Mouse (Mus musculus) heart, postnatal 4 days (tissue): ENCODE measurements around the gene Ndufa13. TPM values are rescaled to one million over a fixed set of nuclear protein-coding genes. Genes with fewer than 3 reads are reported as not detected.
A peak's percentile ranks its signal among the peaks of the same experiment; 100 is the strongest.

Experiments used
- DNase-seq: peaks from one replicate; pipeline ENCODE4 v3.0.0; 2021
- total RNA-seq, 2 experiments: library from RNA; stranded (reverse); gene quantifications; 2 replicates each; pipeline ENCODE4 v1.2.3; 2021

Gene Ndufa13
- total RNA-seq, 2 experiments from 2014 or later: 286 to 326 TPM

DNA sequence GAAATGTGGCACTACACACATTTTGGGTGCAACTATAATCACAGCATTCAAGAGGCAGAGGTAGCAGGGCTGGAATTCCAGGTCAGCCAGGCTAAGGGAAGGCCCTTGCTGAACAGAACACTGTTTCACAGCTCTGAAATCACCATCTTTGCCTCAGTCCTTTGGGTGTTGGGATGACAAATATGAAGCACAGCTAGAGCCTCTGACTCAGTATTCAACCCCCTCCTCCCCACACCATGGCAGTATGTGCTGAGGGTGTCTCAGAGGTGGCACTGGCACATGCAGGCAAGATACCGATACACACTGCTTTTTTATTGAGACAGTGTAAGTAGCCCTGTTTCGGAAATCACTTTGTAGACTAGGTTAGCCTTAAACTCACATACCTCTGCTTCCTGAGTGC, 3.9 kb upstream of the Ndufa13 start:
- no peak for DNase-seq

DNA sequence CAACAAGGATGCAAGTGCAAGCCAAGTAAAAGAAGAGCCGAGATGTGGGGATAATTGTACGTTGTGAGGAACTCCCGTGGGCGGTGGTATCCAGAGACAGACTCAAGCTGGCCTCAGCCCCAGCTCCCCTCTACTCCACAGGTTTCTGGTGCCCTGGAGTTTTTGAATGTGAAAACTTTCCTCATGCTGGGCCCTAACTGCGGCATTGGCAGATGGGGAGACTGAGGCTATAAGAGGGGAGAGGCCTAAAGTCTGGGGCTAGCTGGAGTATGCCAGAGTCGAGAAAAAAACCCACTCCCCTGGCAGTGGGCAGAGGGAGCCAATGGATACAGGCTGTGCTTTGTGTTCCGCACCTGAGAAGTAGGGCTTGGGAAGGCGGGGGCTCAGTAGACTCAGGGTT, 1.7 kb upstream of the Ndufa13 start:
- DNase-seq: no peak

DNA sequence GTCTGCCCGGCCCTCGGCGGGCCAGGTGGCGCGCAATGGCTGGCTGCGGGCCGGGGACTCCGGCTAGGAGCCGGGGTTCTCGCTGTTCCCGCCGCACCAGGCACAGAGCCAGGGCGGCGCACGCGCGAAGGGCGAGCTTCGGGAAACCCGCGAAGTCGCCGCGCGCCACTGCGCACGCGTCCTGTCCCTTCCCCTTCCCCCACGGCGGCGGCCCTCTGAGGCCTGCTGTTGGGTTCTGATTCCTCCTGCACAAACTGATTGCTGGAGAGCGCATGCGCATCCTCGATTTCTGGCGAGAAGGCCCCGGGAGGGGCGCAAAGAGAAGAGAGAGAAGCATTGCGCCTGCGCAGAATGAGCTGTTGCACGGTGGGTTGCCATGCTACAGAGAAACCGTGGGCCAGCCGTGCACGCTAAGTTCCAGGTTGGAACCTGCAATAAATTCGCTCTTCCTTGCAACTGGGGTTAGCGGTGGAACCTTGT, 745 bp upstream of the Ndufa13 start:
- DNase-seq: peak; percentile 99

DNA sequence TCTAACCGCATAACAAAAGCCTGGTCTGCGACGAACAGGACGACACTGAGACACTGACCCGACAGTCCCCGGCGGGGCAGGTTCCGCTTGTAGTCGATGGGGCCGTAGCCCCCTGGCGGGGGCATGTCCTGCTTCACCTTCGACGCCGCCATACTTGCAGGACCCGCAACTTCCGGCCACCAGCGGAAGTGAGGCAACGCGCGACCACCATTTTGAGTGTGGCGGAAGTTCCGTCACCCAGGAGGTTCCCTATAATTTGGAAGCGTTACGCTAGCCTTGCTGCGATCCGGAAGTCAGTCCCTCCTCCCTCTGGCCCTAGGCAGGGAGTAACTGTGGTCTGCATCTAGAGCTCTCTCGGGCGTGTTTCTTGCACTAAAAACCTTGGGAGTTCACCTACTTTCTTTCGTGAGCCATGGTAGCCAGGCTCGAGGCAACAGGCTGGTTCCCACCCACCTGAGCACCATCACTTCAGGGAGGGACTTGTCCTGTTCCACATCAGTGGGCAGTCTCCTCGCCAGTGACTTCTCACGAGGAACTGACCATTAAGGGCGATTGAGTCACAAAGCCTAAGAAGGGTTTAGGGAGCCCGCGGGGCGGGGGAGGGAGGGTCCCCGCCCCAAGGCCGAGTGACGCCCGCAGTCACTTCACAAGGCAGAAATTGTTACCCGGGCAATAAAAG, 735 bp downstream of the Ndufa13 start:
- peak; percentile 99 for DNase-seq

DNA sequence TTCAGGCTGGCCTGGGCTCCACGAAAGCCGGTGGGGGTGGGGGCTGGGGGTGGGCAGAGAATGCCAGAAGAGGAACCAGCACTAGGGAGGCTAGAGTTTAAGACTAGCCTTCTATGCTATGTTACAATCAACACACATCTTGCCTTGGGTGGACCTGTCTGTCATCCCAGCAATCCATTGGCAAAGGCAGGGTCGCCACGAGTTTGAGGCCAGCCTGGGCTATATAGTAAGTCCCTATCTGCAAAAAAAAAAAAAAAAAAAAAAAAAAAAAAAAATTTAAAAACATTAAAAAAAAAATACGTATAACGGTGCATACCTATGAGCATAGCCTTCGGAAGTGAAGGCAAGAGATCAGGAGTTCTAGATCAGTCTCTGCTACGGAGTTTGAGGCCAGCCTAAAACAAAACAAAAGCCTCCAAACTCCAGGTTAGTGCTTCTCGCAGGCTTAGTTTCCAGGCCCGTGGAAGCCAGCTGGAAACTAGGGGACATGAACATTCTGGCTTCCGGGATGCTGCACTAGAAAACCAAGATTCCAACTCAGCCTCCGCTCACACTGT, 1.4 kb downstream of the Ndufa13 start:
- DNase-seq: no peak

DNA sequence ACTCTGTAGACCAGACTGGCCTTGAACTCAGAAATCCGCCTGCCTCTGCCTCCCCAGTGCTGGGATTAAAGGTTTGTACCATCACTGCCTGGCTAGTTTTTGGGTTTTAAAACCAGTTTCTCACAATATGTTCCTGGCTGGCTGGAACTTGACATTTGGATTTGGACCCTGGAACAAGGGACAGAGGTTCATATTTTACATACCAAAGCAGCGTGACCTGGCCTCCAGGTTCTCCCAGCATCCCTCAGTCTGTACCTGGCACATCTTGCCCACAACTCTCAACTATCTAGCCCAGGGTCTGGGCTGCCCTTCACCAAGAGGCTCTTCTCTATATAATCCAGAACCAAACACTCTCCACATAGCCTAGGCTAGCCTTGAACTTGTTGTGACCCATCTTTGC, 2.5 kb downstream of the Ndufa13 start:
- no peak for DNase-seq

DNA sequence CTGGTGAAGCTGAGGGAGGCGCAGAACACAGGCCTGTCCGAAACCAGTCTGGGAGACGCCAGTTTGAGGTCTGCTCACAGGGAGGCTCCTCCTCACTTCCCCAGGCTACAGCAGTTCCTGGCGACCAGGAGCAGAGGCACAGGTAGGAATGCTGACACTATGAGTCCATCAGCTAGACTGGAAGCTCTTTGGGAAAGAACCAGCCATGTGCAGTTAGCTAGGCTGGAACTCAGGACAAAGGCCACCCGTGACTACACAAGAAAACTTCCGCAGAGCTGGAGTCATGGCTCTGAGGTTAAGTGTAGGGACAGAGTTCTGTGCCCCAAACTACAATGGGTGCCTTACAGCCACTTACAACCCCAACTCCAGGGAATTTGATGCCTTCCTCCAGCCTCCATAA, 4.5 kb downstream of the Ndufa13 start:
- DNase-seq: no peak

DNA sequence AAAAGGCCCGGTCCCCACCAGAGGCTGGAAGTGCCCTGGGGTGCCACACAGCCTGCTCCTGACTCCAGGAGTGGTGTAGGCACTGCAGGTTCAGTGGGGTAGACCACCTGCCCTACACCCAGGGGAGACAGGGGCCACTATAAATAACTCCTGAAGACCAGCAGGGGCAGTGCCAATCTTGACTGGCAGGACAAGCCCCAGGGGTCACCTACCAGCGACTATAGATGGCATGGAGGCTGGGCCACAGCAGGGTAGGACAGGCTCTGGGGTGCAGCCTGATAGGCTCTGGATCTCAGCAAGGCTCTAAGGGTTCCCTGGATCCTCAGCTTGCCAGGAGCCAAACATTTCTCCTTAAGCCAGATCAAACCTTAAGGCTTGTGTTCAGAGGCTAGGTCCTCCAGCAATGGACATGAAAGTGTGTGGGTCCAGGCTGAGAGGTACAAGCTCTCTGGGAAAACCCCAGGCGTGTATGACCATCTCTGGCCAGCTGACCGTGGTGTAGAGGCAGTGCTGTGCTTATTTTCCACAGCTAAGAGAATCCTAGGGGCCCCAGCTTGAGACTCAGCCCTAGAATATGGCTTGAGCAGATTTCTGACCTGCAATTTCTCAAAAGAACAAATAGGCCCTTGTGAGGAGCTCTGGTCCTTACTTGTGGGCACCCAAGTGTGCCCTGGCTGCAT, 6.4 kb downstream of the Ndufa13 start:
- no peak for DNase-seq

DNA sequence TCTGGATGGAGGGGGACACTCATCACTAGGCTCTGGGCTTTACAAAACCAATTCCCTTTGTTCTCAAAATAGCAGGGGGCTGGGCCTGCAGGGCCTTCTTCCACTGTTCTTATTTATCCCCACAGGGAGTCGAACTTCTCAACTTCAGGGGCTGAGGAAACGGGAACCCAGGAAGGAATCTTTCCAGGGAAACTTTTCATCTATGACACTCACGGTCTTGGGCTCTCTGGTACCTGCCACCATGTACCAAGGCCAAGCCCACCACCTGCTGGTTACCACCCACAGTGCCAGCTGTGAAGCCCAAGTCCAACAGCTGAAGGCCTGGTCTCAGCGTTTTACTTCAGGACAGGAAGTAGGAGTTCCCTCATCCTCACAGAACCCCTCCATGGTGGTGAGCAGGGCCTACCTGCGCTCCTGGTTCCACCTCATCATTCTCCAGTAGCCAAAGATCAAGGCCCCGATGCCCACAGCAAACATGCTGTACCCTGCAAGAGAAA, 7.5 kb downstream of the Ndufa13 start:
- no peak for DNase-seq

DNA sequence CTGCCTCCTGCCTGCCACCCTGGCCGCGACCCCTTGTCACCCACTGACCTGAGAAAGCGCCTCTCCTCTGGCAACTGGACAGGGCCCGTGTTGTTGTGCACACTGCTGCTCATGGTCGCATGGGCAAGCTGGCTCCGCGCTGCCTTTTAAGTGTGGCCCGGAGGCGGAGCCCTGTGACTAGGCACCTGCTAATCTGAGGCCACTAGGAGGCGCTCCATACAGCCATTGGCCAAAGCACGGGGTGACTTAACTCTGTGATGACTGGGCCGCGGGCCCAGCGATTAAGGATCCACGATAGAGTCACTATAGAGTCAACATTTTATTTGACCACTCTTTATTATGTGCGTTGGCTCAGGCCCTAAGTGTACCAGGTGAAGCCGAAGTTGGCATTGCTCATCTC, 8.5 kb downstream of the Ndufa13 start:
- peak; percentile 81 for DNase-seq

DNA sequence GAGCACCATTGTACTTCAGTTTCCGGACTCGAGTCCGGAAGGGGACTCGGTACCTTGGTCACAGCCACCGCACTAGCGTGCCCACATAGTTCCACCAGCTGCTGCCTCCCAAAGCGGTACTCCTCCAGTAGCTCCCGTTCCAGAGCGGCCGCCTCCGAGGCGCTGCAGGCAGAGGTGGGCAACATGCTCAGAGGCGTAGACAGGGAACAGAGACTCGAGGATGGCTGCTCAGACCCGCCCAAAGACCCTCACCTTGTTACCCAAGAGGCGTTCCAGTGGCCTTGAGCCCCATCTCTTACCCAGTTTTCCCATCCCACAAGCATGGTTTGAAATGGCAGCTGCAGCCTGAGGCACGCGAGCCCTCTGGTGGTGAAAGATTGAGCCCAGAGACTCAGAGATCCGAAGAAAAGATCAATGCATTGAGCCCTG, 11.5 kb downstream of the Ndufa13 start:
- DNase-seq: peak; percentile 63

DNA sequence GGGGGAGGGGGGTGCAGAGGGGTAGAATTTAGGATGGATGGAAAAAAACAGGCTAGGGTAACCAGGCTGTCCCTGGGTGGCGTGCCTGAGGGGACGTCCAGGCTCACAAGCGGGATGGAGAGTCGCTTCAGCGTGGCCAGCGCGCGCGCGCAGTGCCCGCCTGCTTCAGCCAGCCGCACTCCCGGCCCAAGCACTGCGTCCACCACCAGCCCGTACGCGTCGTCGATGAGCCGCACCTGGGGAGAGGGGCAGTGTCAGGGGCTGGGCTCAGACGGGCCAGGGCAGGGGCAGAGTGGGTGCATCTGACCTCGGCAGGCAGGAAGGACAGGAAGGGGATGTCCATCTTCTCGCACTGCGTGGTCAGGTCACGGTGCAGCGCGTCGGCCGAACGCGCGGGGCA, 13.5 kb downstream of the Ndufa13 start:
- peak; percentile 30 for DNase-seq

DNA sequence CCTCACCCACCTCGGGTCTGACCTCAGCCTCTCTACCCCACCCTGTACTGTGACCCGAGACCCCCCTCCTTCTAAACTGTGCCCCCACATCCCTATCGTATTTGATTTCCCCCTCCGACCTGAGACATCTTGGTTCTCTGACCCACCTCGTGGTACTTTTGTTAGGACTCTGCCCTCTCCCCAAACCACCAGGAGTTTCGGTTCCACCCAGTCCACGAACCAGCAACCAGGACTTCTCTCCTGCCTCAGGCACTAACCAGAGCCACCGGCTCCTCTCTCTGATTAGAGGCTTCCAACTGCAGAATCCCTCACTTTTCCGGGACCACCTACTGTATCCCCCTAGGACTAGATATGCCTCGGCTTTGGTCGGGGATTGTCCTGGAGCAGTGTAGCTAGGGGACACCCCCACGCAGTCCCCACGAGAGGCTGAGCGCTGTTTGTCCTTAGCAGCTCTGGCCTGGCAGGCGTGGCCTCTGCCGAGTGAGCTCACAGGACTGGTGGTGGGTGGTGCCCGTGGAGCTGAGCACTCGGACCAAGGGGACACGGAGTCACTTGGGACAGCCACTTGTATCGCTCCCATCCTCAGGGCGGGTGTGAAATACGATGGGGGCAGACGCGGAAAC, 14.0 kb downstream of the Ndufa13 start:
- DNase-seq: peak; percentile 35

DNA sequence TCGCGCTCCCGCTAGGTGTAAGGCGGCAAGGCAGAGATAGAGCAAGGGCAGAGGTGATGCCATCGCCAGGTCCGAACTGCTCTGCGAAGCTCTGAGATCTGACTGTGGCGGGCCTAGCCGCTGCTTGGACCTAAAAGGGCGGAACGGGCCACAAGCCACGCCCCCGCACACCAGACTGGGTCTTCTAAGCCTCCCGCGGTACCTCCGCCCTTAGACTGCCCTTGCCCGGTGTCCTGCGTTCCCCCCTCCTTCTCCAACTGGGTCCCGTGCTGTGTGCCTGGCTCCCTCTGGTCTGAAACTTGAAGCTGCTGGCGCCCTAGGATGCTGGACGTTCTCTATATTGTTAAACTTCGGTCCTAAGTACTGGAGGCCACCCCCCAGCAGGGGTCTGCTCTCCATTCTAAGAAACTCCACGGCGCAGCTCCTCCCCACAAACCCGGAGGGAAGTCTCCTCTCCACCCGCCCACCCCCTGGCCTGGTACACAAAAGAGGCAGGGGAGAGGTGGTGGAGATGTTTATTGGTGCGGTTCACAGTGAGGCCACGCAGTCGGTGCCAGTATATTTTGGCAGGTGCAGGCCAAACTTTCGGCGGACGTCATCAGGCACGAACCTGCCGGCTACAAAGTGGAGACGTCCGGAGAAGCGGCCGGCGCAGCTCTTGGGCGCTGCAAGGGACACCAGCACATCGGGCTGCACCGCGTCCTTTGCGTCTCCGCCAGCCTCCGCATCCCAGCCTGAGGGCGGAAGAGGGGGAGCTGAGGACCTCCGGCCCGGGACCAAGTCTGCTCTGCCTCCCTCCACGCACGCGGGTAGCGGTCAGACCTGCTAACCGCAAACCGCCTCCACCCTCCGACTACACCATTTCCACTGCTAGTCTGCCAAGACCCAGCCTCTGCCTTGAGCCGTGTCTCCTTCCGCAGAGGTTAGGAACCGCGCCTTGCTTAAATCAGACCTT, 14.8 kb downstream of the Ndufa13 start, which contains the start of gene Cilp2:
TSS of gene Cilp2 (minus strand) at position 399 of the 955 bp plus-strand sequence.
- DNase-seq: peak; percentile 52

DNA sequence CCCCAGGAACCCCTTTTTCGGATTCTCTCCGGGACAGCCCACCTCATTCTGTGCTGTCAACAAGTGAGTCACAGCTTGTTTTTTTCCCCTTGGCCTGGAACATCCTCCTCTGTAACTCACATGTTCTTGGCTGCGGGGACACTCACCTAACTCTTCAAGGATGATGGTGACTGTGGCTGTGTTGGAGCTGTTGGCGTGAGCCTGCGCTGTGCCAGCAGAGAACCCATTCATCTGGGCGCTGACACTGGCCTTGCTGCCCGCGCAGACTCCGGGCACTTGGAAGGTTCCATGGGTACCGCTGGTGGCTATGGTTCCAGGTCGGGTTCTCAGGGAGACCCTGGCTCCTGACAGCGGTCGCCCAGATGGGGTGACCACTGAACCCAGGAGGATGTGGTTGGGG, 18.2 kb downstream of the Ndufa13 start:
- no peak for DNase-seq

DNA sequence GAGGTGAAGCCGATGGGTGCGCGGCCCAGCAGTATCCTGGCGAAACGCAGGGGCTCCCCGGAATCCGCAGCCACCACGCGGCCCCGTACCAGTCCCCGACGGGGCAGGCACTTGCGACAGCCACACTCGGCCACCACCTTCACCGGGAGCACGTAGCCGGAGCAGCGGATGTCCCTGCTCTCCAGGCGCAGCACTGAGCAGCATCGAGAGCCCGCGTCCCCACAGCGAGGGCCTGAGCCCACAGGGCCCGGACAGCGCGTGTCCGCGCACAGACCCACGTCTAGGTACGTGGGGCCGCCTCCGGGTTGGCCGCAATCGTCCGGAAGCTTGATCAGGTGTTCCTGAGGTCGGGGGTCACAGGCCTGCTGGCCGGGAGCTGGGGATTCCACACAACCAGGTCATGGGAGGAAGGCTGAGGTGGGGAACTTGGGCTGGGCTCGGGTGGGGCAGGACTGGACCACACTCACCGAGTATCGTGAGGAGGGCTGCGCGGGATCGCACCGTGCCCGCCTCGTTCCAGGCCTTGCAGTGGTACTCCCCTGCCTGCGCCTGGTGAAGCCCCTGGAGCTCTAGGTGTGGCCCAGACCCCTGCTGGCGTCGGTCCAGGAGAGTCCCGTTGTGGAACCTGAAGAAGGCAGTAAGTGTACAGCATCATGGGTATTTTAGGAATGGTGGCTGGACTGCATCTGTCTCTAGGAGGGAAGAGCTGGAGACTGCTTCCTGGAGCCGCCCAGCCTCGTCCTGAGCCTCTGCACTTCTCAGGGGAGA, 19.3 kb downstream of the Ndufa13 start:
- DNase-seq: no peak

DNA sequence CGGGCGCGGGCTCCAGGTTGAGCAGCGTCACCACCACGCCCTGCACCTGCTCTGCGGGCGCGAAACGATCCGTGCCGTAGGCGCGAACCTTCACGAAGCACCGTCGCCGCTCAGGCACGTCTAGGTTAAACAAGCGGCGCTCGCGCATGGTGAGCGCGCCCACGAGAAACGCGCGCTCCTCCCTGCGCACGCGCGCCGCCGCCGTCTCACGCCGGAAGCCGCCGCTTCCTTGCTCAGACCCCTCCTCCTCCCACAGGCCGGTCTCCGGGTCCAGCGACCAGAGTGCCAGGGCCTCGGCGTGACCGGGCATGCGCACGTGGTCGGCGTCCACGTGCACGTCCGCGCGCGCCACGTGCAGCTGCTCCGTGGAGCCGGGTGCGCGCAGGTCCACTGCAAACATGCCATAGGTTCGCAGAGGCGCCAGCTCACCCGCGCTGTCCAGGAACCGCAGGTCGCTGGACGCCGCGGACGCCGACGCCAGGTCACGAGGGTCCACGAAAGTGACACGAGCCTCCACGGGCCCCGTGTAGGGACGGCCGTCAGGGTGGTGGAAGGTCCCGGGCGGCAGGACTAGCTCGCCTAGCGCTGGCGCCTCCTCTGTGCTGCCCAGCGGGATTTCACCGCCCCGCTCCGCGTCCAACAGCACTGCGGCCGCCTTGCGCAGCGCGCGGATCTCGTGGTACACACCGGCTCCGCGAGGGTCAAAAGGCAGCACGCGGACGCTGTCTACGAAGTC, 20.2 kb downstream of the Ndufa13 start:
- peak; percentile 72 for DNase-seq

DNA sequence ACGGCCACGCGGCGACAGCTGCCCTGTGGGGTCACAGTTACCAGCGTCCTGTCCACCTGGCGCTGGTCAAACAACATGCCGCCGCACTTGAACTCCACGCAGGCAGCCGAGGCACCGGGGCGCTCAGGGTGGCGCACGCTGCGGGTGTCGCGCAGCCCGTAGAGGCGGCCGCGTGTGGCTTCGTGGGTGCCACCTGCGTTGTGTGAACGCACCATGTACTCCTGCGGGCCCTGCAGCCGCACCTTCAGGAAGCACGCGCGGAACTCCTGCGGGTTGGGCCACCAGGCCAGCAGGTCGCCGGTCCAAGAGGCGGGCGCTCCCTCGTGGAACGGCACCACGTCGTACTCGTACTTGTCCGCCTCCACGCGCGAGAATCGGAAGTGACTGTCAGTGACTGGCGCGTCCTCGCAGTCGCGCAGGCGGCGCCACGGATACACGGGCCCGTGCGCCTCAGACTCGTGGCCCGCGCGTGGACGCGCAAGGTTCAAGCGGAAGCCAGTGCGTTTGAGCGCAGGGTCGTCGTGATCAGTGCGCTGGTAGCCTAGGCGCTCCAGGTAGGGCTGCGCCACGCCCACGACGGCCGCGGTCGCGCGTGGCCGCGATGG, 21.0 kb downstream of the Ndufa13 start:
- no peak for DNase-seq

DNA sequence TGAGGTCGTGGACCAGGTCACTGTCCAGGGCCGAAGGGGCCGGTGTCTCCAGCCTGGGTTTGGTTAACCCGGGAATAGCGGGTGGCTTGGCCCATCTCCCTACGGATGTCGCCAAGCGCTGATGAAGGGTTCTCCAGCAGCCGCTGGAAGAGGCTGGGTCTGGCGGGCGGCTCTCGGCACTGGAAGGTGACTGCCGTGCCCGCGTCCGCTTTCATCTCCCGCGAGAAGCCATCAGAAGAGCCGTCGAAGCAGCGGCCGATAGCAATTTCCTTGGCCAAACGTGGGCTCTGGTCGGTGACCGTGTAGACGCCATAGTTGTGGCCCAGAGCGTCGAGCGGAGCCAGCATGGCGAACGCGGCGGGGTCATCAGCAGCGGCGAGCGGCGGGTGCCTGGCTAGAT, 21.5 kb downstream of the Ndufa13 start:
- DNase-seq: no peak

DNA sequence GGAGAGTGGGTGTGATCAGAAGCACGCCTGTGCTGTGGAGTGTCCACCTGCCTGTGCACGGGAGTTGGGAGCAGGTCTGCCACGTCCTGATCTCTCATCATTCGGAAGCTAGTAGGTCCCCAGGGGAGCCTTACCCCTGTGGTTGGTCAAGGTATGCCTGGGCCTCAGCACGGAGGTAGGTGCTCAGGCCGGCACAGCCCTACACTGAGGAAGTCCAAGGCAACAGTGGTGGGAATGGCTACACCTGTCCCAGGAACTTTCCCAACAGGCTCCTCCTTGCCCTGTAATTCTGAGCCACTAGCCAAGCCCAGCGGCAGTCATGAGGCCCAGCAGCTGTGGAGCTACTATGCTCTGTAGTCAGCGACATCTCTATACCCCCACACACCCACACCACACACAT, 22.7 kb downstream of the Ndufa13 start:
- DNase-seq: no peak
